Mouse (Mus musculus) gastrocnemius, postnatal 14 days (tissue): ENCODE data around the gene Slc29a2. TPM values are rescaled to one million over a fixed set of nuclear protein-coding genes. Genes with fewer than 3 reads are reported as not detected.
"Not testable (repeated sequence)": the region's sequence is repeated elsewhere in the genome, so short reads cannot be mapped to it uniquely, and the experiment has no call there.

ENCODE experiments used
- DNase-seq: peaks from one replicate; pipeline ENCODE4 v3.0.0; 2021; ENCODE audit warnings: mixed read lengths
- intact Hi-C: fragments of 180-260 bp; cut with DNase I; formaldehyde crosslinking; loops from one replicate; pipeline ENCODE4 v1.15.1; 2025; ENCODE audit warnings: low total_unique reads
- long read RNA-seq, 2 experiments: library from polyadenylated mRNA; stranded (forward); transcript quantifications; one replicate each; pipeline ENCODE4 v2.0.0; 2021
- total RNA-seq, 2 experiments: library from RNA; stranded (reverse); gene quantifications; 2 replicates each; pipeline ENCODE4 v1.2.3; 2021

The Slc29a2 gene
- total RNA-seq = 1 to 10 TPM; 4.9 to 6.5 TPM
- long read RNA-seq, experiment 1, partial matches to known transcripts = 1 of 6 reads
- long read RNA-seq, experiment 1, other reads (novel, unspliced or antisense) = 2 of 6 reads
- long read RNA-seq, experiment 2, partial matches to known transcripts = 1 of 7 reads
- long read RNA-seq, experiment 2, other reads (novel, unspliced or antisense) = 2 of 7 reads

DNA sequence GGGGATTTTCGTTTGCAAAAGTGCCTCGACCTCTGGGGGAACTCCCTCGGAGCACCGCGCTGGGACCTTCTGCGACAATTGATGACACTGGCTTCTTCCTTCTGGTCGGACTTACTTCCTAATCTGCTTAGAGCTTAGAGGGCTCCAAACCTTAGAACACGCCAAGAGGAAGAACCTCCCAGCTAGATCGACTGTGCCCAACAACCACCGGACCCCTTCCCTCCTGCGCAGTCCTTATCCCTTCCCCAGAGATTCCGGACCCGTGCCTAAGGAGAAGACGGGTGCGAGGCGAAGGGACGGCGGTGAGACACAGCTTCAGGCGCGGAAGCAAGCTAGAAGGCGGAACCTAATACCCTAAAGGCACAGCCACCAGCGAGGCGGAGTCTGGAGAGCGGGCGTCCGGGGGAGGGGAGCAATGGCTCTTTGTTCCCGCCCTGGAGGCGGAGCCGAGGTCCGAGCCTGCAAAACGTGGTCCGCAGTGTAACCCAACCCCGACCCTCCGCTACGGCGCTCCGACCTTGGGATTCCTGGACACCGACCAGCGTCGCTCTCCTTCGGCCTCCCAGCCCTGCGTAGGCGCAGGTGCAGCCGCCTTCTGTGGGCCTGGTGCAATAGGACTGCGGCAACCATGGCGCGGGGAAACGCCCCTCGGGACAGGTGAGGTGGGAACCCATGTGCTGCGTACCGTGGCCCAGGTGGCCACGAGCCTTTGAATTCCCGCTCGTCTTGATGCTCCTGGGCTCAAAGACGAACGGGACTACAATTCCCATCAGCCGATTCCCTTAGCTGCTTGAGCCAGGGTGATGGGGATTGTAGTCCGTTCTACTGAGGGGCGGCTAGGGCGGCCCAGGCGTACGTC is at the start of gene Slc29a2:
Gene Slc29a2 (plus strand): TSS at position 240 of the 859 bp plus-strand sequence.
- DNase-seq = peak; percentile 93
- intact Hi-C loops = no loop called here

- no peak for DNase-seq
- intact Hi-C loops = loop anchor here (2.0 to 10.0 kb wide), 2 partner anchors 21 to 227 kb away; partner anchors contain the start of gene Rbm4b
These were observed 41.9 kb upstream of the Slc29a2 start for GRCm38 (mm10) chr19:4981767-4982166.

- intact Hi-C loops = loop anchor here (10.0 kb wide), 1 partner anchor 234 kb away; the partner anchor contains the start of gene Rbm4b
- peak; percentile 93 for DNase-seq
These were observed 34.6 kb upstream of the Slc29a2 start for GRCm38 (mm10) chr19:4989013-4989412.

GRCm38 (mm10) chr19:4989434-4990255 is 34.0 kb upstream of the Slc29a2 start:
- intact Hi-C loops = loop anchor here (10.0 kb wide), 1 partner anchor 235 kb away; the partner anchor contains the start of gene Rbm4b
- DNase-seq = no peak

DNA sequence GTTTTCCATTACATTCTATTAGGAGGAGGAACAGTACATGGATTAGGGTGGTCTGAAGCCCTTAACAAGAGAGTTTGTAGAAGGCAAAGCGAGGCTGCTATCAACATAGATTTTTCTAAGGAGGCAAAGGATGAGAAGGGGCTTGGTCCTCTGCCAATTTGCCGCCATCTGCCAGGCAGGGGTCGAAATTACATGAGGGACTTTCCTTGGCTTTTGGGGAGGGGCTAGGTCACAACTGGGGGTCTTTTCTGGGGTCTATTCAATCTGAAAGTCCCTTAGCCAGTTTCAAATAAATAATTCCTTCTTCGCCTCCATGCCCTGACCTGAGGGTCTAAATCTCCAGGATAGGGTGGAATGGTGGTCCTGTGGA is 33.4 kb upstream of the Slc29a2 start, which contains the start of gene Npas4:
Gene Npas4 (minus strand): TSS at position 61 of the 370 bp plus-strand sequence.
- intact Hi-C loops = no loop called here
- DNase-seq = no peak

GRCm38 (mm10) chr19:4990716-4991115 is 32.9 kb upstream of the Slc29a2 start:
- no peak for DNase-seq
- intact Hi-C loops = no loop called here

GRCm38 (mm10) chr19:4992371-4992770 is 31.3 kb upstream of the Slc29a2 start:
- no peak for DNase-seq
- intact Hi-C loops = no loop called here

DNA sequence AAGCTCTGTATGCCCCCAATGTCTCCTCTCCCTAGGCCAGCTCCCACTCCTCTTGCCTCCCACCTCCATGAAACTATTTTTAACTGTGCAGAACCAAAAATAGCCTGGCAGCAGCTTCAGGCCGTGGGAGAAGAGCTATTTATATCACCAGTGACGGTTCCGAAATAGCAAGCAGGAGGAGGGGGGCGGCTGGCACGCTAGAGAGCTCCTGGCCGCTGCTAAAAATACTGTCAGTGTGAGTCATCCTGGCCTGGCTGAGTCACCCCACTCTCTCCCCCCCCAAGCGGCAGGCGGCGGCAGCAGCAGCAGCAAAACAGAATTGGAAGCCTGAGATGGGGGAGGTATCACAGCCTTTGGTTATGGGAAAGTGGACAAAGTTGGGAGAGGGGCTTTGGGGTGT is 30.8 kb upstream of the Slc29a2 start:
- intact Hi-C loops = no loop called here
- peak; percentile 83 for DNase-seq

GRCm38 (mm10) chr19:4994043-4994442 is 29.6 kb upstream of the Slc29a2 start:
- no peak for DNase-seq
- intact Hi-C loops = no loop called here

- no peak for DNase-seq
- intact Hi-C loops = loop anchor here (5.0 kb wide), 1 partner anchor 37 kb away; the partner anchor contains the start of gene Mrpl11
These were observed 24.1 kb upstream of the Slc29a2 start for GRCm38 (mm10) chr19:4999445-5000140.

DNA sequence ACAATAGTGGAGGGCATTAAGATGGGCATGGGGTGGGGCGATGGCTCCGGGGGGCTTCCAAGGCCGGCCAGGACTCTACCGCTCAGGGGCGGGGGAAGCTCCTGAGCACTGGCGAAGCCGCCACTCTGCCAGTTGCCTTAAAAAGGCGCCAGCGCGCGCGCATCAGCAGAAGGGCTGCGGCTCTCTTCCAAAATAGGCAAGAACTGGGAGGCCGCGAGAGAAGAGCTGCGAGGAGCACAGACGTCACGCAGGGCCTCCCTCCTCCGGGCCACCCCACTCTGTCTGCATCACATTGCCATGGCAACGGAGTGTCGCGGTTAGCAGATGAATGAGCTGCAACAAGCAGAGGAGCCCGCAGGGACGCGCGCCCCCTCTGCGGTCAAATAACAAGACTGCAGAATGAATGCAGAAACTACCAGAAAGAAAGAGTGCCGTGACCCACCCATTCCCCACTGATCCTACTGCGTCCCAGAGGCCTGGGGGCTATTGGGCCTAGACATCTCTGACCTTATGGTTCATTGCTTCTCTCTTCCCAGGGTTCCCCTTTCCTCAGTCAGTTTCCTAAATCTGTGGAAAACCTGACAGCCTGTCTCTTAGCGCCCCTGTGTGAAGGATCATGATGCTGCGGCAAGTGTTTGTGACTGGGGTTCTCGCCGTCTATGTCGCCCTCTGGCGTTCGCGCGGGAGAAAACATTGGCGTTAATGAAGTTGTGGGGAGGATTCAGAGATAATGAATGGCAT is 21.8 kb upstream of the Slc29a2 start:
- peak; percentile 69 for DNase-seq
- intact Hi-C loops = loop anchor here (2.0 to 5.0 kb wide), 2 partner anchors 21 to 40 kb away; partner anchors contain the start of gene Mrpl11

GRCm38 (mm10) chr19:5003644-5004043 is 20.0 kb upstream of the Slc29a2 start:
- not testable (repeated sequence) for DNase-seq
- intact Hi-C loops = loop anchor here (2.0 to 5.0 kb wide), 2 partner anchors 23 to 41 kb away; partner anchors contain the start of gene Mrpl11

DNA sequence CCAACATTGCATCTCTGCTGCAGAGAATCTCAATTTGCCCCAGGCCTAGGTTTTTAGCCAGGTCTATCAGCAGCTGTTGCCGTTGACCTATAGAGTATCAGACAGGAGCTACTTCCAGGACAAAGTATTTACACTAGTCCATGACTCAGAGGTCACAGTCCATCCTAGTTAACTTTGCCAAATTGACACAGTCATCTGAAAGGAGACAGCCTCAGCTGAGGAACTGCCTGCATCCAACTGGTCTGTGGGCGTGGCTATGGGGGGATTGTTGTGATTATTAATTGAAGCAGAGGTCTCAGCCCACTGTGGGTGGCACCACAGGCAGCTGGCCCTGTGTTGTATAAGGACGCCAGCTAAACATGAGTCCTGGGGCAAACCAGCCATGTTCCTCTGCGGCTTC is 18.7 kb upstream of the Slc29a2 start:
- intact Hi-C loops = loop anchor here (5.0 kb wide), 1 partner anchor 43 kb away; the partner anchor contains the start of gene Mrpl11
- no peak for DNase-seq

DNA sequence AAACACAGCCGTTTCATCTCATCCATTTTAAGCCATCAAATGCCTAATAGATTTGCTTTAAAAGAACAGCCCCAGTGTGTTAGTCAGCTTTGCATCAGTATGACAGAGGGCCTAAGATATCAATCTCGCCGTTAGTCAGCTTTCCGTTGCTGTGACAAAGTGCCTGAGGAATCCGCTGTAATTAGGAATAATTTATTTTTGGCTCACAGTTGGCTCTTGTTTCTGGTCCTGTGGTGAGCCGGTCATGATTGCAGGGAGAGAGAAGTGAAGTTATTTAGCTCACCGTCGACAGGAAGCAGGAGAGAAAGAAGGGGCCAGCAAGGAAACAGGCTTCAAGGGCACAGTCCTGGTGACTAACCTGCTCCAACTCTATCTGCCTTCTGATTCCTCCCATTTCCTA is 10.5 kb upstream of the Slc29a2 start:
- DNase-seq = no peak
- intact Hi-C loops = no loop called here

- peak; percentile 24 for DNase-seq
- intact Hi-C loops = no loop called here
These were observed 8.7 kb upstream of the Slc29a2 start for GRCm38 (mm10) chr19:5014961-5015398.

DNA sequence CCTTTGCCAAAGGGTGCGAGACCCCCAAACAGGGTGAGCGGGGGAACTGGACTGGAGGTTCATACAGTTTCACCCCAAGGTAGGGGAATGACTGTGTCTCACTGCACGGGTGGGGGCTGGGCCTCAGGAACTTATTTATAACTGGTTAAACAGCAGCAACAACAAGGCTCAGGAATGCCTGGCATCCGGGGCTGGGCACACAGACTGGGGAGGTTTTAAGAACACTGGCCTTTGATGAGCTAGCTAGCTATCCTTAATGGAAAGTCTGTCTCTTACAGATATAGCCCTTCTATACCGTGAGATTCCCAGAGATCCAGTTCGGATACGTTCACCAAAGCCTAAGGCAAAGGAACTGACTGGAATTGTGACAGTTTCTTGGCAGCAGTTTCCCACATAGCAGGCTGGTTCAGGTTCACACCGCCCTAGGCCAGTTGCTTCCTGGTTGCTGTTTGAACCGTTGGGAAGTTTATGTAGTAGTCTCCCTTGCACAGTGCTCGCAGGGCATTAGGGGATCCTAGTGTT is 7.4 kb upstream of the Slc29a2 start:
- DNase-seq = no peak
- intact Hi-C loops = no loop called here

- intact Hi-C loops = no loop called here
- peak; percentile 67 for DNase-seq
These were observed 6.9 kb upstream of the Slc29a2 start for GRCm38 (mm10) chr19:5016782-5017181.

DNA sequence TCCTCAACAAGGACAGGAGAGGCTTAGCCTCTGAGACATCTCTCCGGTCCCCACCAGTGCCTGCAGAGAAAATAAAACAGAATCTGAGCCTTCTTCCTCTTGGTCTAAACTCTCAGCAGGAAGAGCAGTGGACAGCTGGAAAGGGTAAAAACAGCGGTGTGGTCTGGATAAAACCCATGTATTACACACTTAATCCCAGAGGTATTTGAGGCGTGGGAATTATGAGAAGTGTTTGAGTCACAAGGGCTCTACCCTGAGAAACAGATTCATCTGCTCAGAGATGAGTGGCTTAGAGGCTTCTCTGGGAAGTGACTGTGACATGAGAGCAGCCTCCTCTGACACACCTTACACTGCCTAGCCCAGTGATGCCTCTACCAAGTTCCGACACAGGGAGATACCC is 6.0 kb upstream of the Slc29a2 start:
- intact Hi-C loops = no loop called here
- no peak for DNase-seq
